In the genomic region with DNA sequence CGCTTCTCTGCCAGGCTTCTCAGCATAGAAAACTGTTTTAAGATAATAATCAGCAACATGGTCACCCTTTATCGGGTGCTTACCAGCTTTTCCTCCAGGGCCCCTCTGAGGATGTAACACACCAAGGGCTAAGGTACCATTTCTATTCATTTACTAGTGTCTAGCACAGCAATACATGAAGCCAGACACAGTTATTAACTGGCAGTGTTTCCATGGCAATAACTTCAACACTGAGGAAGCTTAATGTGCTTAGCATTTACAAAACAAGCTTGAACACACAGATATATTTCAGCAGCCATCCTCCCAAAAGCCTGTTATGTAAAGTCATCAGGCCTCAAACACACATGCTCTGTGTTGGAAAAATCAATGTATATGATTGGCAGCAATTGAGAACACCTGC, we compare ENCODE assay signal across 23 mouse cellular contexts.
DNase-seq lines count a peak whose midpoint lies in the region; ATAC-seq lines count a peak whose summit lies in the region.
"Had no signal": no experiment of that assay in that cellular context is flagged by ENCODE, and none has a peak within 500 bp of the region (broad histone marks: within the 10 kb centered on the region; RNA-seq: fewer than 3 reads in every experiment).

No protein-coding gene starts in this region.

- H3K9me3 ChIP-seq in forebrain, embryonic 13.5 days (replicated peaks) = no peaks in the 10 kb centered on the region
- H3K9me3 ChIP-seq in forebrain, embryonic 12.5 days = no peaks in the 10 kb centered on the region
- no peaks in the 10 kb centered on the region for H3K9me3 ChIP-seq in hindbrain, embryonic 16.5 days (ENCODE audit: control insufficient read depth, low read length)
- no peaks in the 10 kb centered on the region for H3K9me3 ChIP-seq in hindbrain, embryonic 11.5 days (ENCODE audit: control insufficient read depth, low read length)
- H3K9me3 ChIP-seq: embryonic facial prominence, embryonic 10.5 days; heart, embryonic 15.5 days; limb, embryonic 10.5 days; liver, embryonic 15.5 days; midbrain, embryonic 12.5 days had no signal

- WGBS in forebrain, embryonic 13.5 days = 85% methylated on average over 2 of the region's 2 CpGs
- 89% methylated on average over 2 of the region's 2 CpGs for WGBS in forebrain, embryonic 12.5 days
- 58% methylated on average over 2 of the region's 2 CpGs for WGBS in hindbrain, embryonic 16.5 days
- WGBS in hindbrain, embryonic 11.5 days = 93% methylated on average over 2 of the region's 2 CpGs

- H3K36me3 ChIP-seq in forebrain, embryonic 13.5 days (ENCODE audit: poor library complexity, severe bottlenecking) = no peaks in the 10 kb centered on the region
- no peaks in the 10 kb centered on the region for H3K36me3 ChIP-seq in forebrain, embryonic 12.5 days (replicated peaks)
- no peaks in the 10 kb centered on the region for H3K36me3 ChIP-seq in hindbrain, embryonic 16.5 days (ENCODE audit: control insufficient read depth, insufficient read depth, low read length)
- no peaks in the 10 kb centered on the region for H3K36me3 ChIP-seq in hindbrain, embryonic 11.5 days (ENCODE audit: control insufficient read depth, insufficient read depth, low read length)
- H3K36me3 ChIP-seq: embryonic facial prominence, embryonic 10.5 days; heart, embryonic 15.5 days; limb, embryonic 10.5 days; liver, embryonic 15.5 days; midbrain, embryonic 12.5 days had no signal

- H3K4me2 ChIP-seq in forebrain, embryonic 13.5 days = no peak overlapping the region
- no peak overlapping the region for H3K4me2 ChIP-seq in forebrain, embryonic 12.5 days
- H3K4me2 ChIP-seq in hindbrain, embryonic 16.5 days (ENCODE audit: low read length) = no peak overlapping the region
- no peak overlapping the region for H3K4me2 ChIP-seq in hindbrain, embryonic 11.5 days (replicated peaks; ENCODE audit: low read depth, low read length)
- H3K4me2 ChIP-seq: heart, embryonic 15.5 days; liver, embryonic 15.5 days; midbrain, embryonic 12.5 days had no signal

- H3K27ac ChIP-seq in forebrain, embryonic 13.5 days = no peak overlapping the region
- no peak overlapping the region for H3K27ac ChIP-seq in forebrain, embryonic 12.5 days
- no peak overlapping the region for H3K27ac ChIP-seq in hindbrain, embryonic 16.5 days (ENCODE audit: low read depth, low read length)
- no peak overlapping the region for H3K27ac ChIP-seq in hindbrain, embryonic 11.5 days (ENCODE audit: low read depth, low read length)
- H3K27ac ChIP-seq: embryonic facial prominence, embryonic 10.5 days; heart, embryonic 15.5 days; kidney, postnatal 0 days; limb, embryonic 10.5 days; liver, embryonic 15.5 days; midbrain, embryonic 12.5 days had no signal

- no peaks in the 10 kb centered on the region for H3K4me1 ChIP-seq in forebrain, embryonic 13.5 days
- H3K4me1 ChIP-seq in forebrain, embryonic 12.5 days = peaks cover 4% of the 10 kb centered on the region; the same call in 1 of the 2 replicates
- H3K4me1 ChIP-seq in hindbrain, embryonic 16.5 days (ENCODE audit: control insufficient read depth, insufficient read depth, low read depth, low read length) = no peaks in the 10 kb centered on the region; the same call in 1 of the 2 replicates
- H3K4me1 ChIP-seq in hindbrain, embryonic 11.5 days (replicated peaks; ENCODE audit: control insufficient read depth, insufficient read depth, low read length) = no peaks in the 10 kb centered on the region
- H3K4me1 ChIP-seq: embryonic facial prominence, embryonic 10.5 days; heart, embryonic 15.5 days; limb, embryonic 10.5 days; liver, embryonic 15.5 days; midbrain, embryonic 12.5 days had no signal

- peak; percentile 59; the same call in 1 of the 2 replicates for ATAC-seq in forebrain, embryonic 13.5 days
- no peak for ATAC-seq in forebrain, embryonic 12.5 days (ENCODE audit: low FRiP score)
- ATAC-seq in hindbrain, embryonic 16.5 days = peak; percentile 70; the same call in 1 of the 2 replicates
- ATAC-seq in hindbrain, embryonic 11.5 days (ENCODE audit: low FRiP score) = no peak
- ATAC-seq in megakaryocyte progenitor cell, adult 5-6 weeks (replicated peaks; ENCODE audit: poor library complexity) = 0 out of 2 replicates have a peak, but pooled peaks have one; percentile 29

- no peaks in the 10 kb centered on the region for H3K27me3 ChIP-seq in forebrain, embryonic 13.5 days
- no peaks in the 10 kb centered on the region for H3K27me3 ChIP-seq in forebrain, embryonic 12.5 days
- no peaks in the 10 kb centered on the region for H3K27me3 ChIP-seq in hindbrain, embryonic 16.5 days (replicated peaks; ENCODE audit: control insufficient read depth, insufficient read depth, low read length)
- H3K27me3 ChIP-seq in hindbrain, embryonic 11.5 days (ENCODE audit: control insufficient read depth, insufficient read depth, low read length) = no peaks in the 10 kb centered on the region
- H3K27me3 ChIP-seq: heart, embryonic 15.5 days; liver, embryonic 15.5 days; midbrain, embryonic 12.5 days had no signal

- H3K9ac ChIP-seq in forebrain, embryonic 13.5 days = no peak overlapping the region
- H3K9ac ChIP-seq in forebrain, embryonic 12.5 days = no peak overlapping the region
- no peak overlapping the region for H3K9ac ChIP-seq in hindbrain, embryonic 16.5 days (ENCODE audit: low read depth, low read length)
- H3K9ac ChIP-seq in hindbrain, embryonic 11.5 days (ENCODE audit: low read depth, low read length) = no peak overlapping the region
- H3K9ac ChIP-seq: heart, embryonic 15.5 days; liver, embryonic 15.5 days; midbrain, embryonic 12.5 days had no signal

- DNase-seq in hindbrain, embryonic 11.5 days (ENCODE audit: low spot score) = no peak
- peak; percentile 16 for DNase-seq in brain, embryonic 18.5 days (ENCODE audit: low read depth, low spot score)
- no peak for DNase-seq in lung, adult 18-20 months
- DNase-seq in spleen, adult 18-20 months = no peak
- DNase-seq: adrenal gland, postnatal 14 days; cerebellum, adult 11 months; cerebellum, adult 9-11 months; heart, postnatal 36 days; kidney, adult 2 months; liver; lung, postnatal 4 days; right cerebral cortex, postnatal 25 days; thymus, postnatal 14 days had no signal

- H3K4me3 ChIP-seq in forebrain, embryonic 13.5 days = no peak overlapping the region
- no peak overlapping the region for H3K4me3 ChIP-seq in forebrain, embryonic 12.5 days (replicated peaks)
- no peak overlapping the region for H3K4me3 ChIP-seq in hindbrain, embryonic 16.5 days (ENCODE audit: low read length)
- H3K4me3 ChIP-seq in hindbrain, embryonic 11.5 days (ENCODE audit: low read depth, low read length) = no peak overlapping the region
- H3K4me3 ChIP-seq: embryonic facial prominence, embryonic 10.5 days; heart, embryonic 15.5 days; limb, embryonic 10.5 days; liver, embryonic 15.5 days; midbrain, embryonic 12.5 days had no signal

Comparison
In these comparisons a context has a peak if more than half of its experiments do, and no peak if none do; other contexts are left out.
1. ATAC-seq: peak in forebrain, embryonic 13.5 days (single experiment), hindbrain, embryonic 16.5 days (single experiment) and megakaryocyte progenitor cell, adult 5-6 weeks (single experiment); none in forebrain, embryonic 12.5 days (single experiment) and hindbrain, embryonic 11.5 days (single experiment).